Mouse (Mus musculus): ENCODE results near the gene Rnf187. TPM values are rescaled to one million over a fixed set of nuclear protein-coding genes. Genes with fewer than 3 reads are reported as not detected.
A peak's percentile ranks its signal among the peaks of the same experiment; 100 is the strongest.

Rnf187 gene
- polyA plus RNA-seq, 2 experiments = 83.3 to 104 TPM

GRCm38 (mm10) chr11:58931576-58931975 is 7.1 kb downstream of the Rnf187 start:
- TF ChIP-seq EP300 (IDR thresholded peaks at IDR 0.05; ENCODE audit: low read depth) = no peak
- peak; percentile 60 for TF ChIP-seq CTCF (IDR thresholded peaks at IDR 0.05; ENCODE audit: low read depth)
- H3K4me3 ChIP-seq (ENCODE audit: insufficient read depth in 1 of 2, low read depth in 2 of 2, low read length in 2 of 2) = no peak overlapping the region
- H3K4me1 ChIP-seq (replicated peaks; ENCODE audit: control insufficient read depth in 2 of 2, insufficient read depth in 2 of 2, low read length in 1 of 2) = peaks cover 33 to 34% of the 10 kb centered on the region in 2 experiments
- H3K9me3 ChIP-seq (ENCODE audit: control insufficient read depth, low read length) = no peaks in the 10 kb centered on the region
- peaks cover 38% of the 10 kb centered on the region for H3K36me3 ChIP-seq (replicated peaks; ENCODE audit: control insufficient read depth, insufficient read depth, low read depth)
- H3K27me3 ChIP-seq (ENCODE audit: control insufficient read depth, insufficient read depth, low read length) = no peaks in the 10 kb centered on the region
- ATAC-seq (ENCODE audit: insufficient read depth) = no peak
- 74% methylated on average over 4 of the region's 4 CpGs for WGBS (ENCODE audit: insufficient replicate concordance)
- H3K27ac ChIP-seq = peak overlapping the region; percentile 67; the same call in 1 of the 2 replicates
- no peak for DNase-seq (ENCODE audit: low read depth in 3 of 3, low spot score in 3 of 3)
- no peak overlapping the region for H3K4me2 ChIP-seq (ENCODE audit: low read depth)
- no peak overlapping the region for H3K9ac ChIP-seq (replicated peaks)

GRCm38 (mm10) chr11:58930254-58930653 is 8.5 kb downstream of the Rnf187 start:
- Histone ChIP-seq H3K9me3 (ENCODE audit: control insufficient read depth, low read length) (no peaks in the 10 kb centered on the region), H3K4me2 (ENCODE audit: low read depth) (peak overlapping the region; percentile 8), H3K36me3 (replicated peaks; ENCODE audit: control insufficient read depth, insufficient read depth, low read depth) (peaks cover 37% of the 10 kb centered on the region), H3K9ac (replicated peaks) (no peak overlapping the region; the same call in 1 of the 2 replicates), H3K4me1 (replicated peaks; ENCODE audit: control insufficient read depth in 2 of 2, insufficient read depth in 2 of 2, low read length in 1 of 2) (peaks cover 33 to 34% of the 10 kb centered on the region in 2 experiments), H3K27me3 (ENCODE audit: control insufficient read depth, insufficient read depth, low read length) (no peaks in the 10 kb centered on the region), H3K4me3 (ENCODE audit: insufficient read depth in 1 of 2, low read depth in 2 of 2, low read length in 2 of 2) (no peak overlapping the region), H3K27ac (peak overlapping the region; percentile 67)
- DNase-seq (ENCODE audit: low read depth in 3 of 3, low spot score in 3 of 3) (no peak), ATAC-seq (ENCODE audit: insufficient read depth) (peak; percentile 56)
- TF ChIP-seq EP300 (IDR thresholded peaks at IDR 0.05; ENCODE audit: low read depth) = peak; percentile 45
- peak; percentile 56 for TF ChIP-seq CTCF (IDR thresholded peaks at IDR 0.05; ENCODE audit: low read depth)
- WGBS (ENCODE audit: insufficient replicate concordance) = 12% methylated on average over 3 of the region's 3 CpGs

- WGBS (ENCODE audit: insufficient replicate concordance) = 48% methylated on average over 3 of the region's 3 CpGs
- Histone ChIP-seq H3K9ac (replicated peaks) (0 out of 2 replicates have a peak overlapping the region, but pooled peaks have one; percentile 15), H3K9me3 (ENCODE audit: control insufficient read depth, low read length) (no peaks in the 10 kb centered on the region), H3K4me1 (replicated peaks; ENCODE audit: control insufficient read depth in 2 of 2, insufficient read depth in 2 of 2, low read length in 1 of 2) (peaks cover 33 to 34% of the 10 kb centered on the region in 2 experiments), H3K4me3 (ENCODE audit: insufficient read depth in 1 of 2, low read depth in 2 of 2, low read length in 2 of 2) (no peak overlapping the region), H3K4me2 (ENCODE audit: low read depth) (no peak overlapping the region; the same call in 1 of the 2 replicates), H3K27me3 (ENCODE audit: control insufficient read depth, insufficient read depth, low read length) (no peaks in the 10 kb centered on the region), H3K27ac (peak overlapping the region; percentile 67), H3K36me3 (replicated peaks; ENCODE audit: control insufficient read depth, insufficient read depth, low read depth) (peaks cover 34% of the 10 kb centered on the region)
- TF ChIP-seq EP300 (IDR thresholded peaks at IDR 0.05; ENCODE audit: low read depth) (no peak), CTCF (IDR thresholded peaks at IDR 0.05; ENCODE audit: low read depth) (no peak)
- no peak for DNase-seq (ENCODE audit: low read depth in 3 of 3, low spot score in 3 of 3)
- no peak for ATAC-seq (ENCODE audit: insufficient read depth)
Measured at GRCm38 (mm10) chr11:58929641-58930040, 9.1 kb downstream of the Rnf187 start.

- no peak overlapping the region for H3K9ac ChIP-seq (replicated peaks)
- no peaks in the 10 kb centered on the region for H3K9me3 ChIP-seq (ENCODE audit: control insufficient read depth, low read length)
- no peak overlapping the region for H3K4me2 ChIP-seq (ENCODE audit: low read depth)
- TF ChIP-seq EP300 (IDR thresholded peaks at IDR 0.05; ENCODE audit: low read depth) (no peak), CTCF (IDR thresholded peaks at IDR 0.05; ENCODE audit: low read depth) (no peak)
- no peaks in the 10 kb centered on the region for H3K27me3 ChIP-seq (ENCODE audit: control insufficient read depth, insufficient read depth, low read length)
- no peak for DNase-seq (ENCODE audit: low read depth in 3 of 3, low spot score in 3 of 3)
- H3K27ac ChIP-seq = peak overlapping the region; percentile 67
- ATAC-seq (ENCODE audit: insufficient read depth) = no peak
- peaks cover 29% of the 10 kb centered on the region for H3K36me3 ChIP-seq (replicated peaks; ENCODE audit: control insufficient read depth, insufficient read depth, low read depth)
- peaks cover 33 to 34% of the 10 kb centered on the region in 2 experiments for H3K4me1 ChIP-seq (replicated peaks; ENCODE audit: control insufficient read depth in 2 of 2, insufficient read depth in 2 of 2, low read length in 1 of 2)
- H3K4me3 ChIP-seq (ENCODE audit: insufficient read depth in 1 of 2, low read depth in 2 of 2, low read length in 2 of 2) = no peak overlapping the region
- WGBS (ENCODE audit: insufficient replicate concordance) = 60% methylated on average over 4 of the region's 4 CpGs
Measured at GRCm38 (mm10) chr11:58929055-58929454, 9.7 kb downstream of the Rnf187 start.

- Histone ChIP-seq H3K4me2 (ENCODE audit: low read depth) (peak overlapping the region; percentile 64), H3K27ac (peak overlapping the region; percentile 67), H3K9ac (replicated peaks) (peak overlapping the region; percentile 55), H3K9me3 (ENCODE audit: control insufficient read depth, low read length) (no peaks in the 10 kb centered on the region), H3K4me1 (replicated peaks; ENCODE audit: control insufficient read depth in 2 of 2, insufficient read depth in 2 of 2, low read length in 1 of 2) (peaks cover 33 to 34% of the 10 kb centered on the region in 2 experiments), H3K4me3 (ENCODE audit: insufficient read depth in 1 of 2, low read depth in 2 of 2, low read length in 2 of 2) (peak overlapping the region; percentile 43 to 57), H3K27me3 (ENCODE audit: control insufficient read depth, insufficient read depth, low read length) (no peaks in the 10 kb centered on the region), H3K36me3 (replicated peaks; ENCODE audit: control insufficient read depth, insufficient read depth, low read depth) (peaks cover 28% of the 10 kb centered on the region)
- DNase-seq (ENCODE audit: low read depth in 3 of 3, low spot score in 3 of 3) = peak in 1 of 3 experiments; percentile 77
- peak; percentile 32; the same call in 1 of the 2 replicates for TF ChIP-seq EP300 (IDR thresholded peaks at IDR 0.05; ENCODE audit: low read depth)
- peak; percentile 95 for TF ChIP-seq CTCF (IDR thresholded peaks at IDR 0.05; ENCODE audit: low read depth)
- ATAC-seq (ENCODE audit: insufficient read depth) = peak; percentile 80
- 2% methylated on average over 20 of the region's 20 CpGs for WGBS (ENCODE audit: insufficient replicate concordance)
Measured at GRCm38 (mm10) chr11:58927790-58928651, 10.7 kb downstream of the Rnf187 start.

Measured in liver, embryonic 14.5 days (tissue).